Mouse (Mus musculus): ENCODE results near the gene Pak1. TPM values are rescaled to one million over a fixed set of nuclear protein-coding genes. Genes with fewer than 3 reads are reported as not detected.

Gene Pak1
- polyA plus RNA-seq, 1 experiment from 2014 or later, result 152 TPM

DNA sequence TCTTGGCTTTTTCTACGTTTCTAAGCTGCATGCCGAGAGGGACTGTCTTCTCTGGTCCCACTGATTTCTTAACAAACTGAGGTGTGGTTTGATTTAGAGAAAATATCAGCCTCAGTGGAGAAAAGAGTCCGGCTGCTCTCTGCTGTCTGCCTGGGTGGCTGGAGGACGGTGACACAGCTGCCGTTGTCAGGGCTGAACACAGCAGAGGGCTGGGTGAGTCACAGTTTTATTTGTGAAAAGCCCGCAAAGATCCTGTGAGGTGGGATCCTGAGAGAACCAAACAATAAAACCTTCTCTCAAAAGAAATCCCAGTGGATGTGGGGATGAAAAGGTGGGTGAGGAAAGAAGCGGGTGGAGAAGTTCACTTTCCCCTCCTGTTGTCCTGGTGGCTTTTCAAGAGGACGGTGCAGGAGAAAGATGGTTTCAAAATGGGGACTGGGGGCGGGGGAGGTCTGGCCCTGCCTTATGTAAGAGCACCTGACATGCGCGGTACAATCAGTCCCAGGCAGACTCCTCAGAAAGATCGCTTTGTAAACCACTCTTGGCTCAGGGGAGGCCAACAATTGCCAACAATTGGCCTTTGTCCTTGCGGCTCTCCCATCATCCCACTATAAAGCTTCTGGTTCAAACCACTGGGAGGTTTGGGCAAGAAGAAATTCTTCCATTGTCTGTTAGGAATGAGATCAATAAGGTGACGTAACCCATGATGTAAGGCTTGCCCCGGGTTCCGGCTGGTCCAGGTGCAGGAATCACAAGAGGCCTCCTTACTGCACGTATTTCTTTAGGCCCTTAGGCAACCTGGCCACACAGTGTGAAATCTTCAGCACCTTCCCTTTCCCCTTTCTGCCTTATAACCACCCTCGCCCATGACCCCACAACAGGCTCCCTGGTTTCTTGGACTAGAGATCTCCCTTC lies 31.1 kb upstream of the Pak1 start:
- H3K9me3 ChIP-seq (ENCODE audit: control insufficient read depth, low read length), result no peaks in the 10 kb centered on the region
- H3K4me3 ChIP-seq (replicated peaks; ENCODE audit: low read length), result no peak overlapping the region
- 27% methylated on average over 18 of the region's 18 CpGs for WGBS
- DNase-seq (ENCODE audit: low spot score) (peak; percentile 61), ATAC-seq (ENCODE audit: low FRiP score) (peak; percentile 91)
- H3K27me3 ChIP-seq (ENCODE audit: control insufficient read depth, insufficient read depth, low read length), result no peaks in the 10 kb centered on the region
- peak overlapping the region; percentile 54 for H3K9ac ChIP-seq
- peaks cover 11% of the 10 kb centered on the region; the same call in 1 of the 2 replicates for H3K4me1 ChIP-seq (replicated peaks; ENCODE audit: control insufficient read depth, insufficient read depth, low read length)
- H3K27ac ChIP-seq, result peak overlapping the region; percentile 69
- peak overlapping the region; percentile 43 for H3K4me2 ChIP-seq (replicated peaks)
- no peaks in the 10 kb centered on the region for H3K36me3 ChIP-seq (replicated peaks; ENCODE audit: control insufficient read depth, insufficient read depth)

DNA sequence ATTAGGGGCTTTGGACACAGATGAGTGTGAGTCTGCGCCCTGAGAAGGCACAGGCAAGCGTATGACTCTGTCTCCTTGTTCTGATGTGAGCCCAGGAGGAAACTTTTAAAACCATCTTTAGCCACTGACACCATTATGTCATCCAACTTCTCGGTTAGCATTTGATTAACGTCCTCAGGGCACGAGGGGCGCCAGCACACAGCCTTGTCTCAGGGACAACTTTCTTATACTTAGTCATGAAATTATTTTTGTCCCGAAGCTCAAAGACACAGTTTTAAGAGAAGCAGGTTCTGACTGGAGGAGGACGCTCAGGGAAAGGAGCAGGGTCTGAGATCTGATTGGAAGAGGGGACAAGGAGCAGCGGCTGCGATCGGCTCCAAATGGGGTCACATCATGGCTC lies 23.8 kb upstream of the Pak1 start:
- no peak overlapping the region for H3K4me2 ChIP-seq (replicated peaks)
- 86% methylated on average over 11 of the region's 11 CpGs for WGBS
- no peak overlapping the region for H3K9ac ChIP-seq
- no peaks in the 10 kb centered on the region for H3K9me3 ChIP-seq (ENCODE audit: control insufficient read depth, low read length)
- H3K4me3 ChIP-seq (replicated peaks; ENCODE audit: low read length), result no peak overlapping the region
- H3K27me3 ChIP-seq (ENCODE audit: control insufficient read depth, insufficient read depth, low read length), result no peaks in the 10 kb centered on the region
- no peaks in the 10 kb centered on the region for H3K36me3 ChIP-seq (replicated peaks; ENCODE audit: control insufficient read depth, insufficient read depth)
- no peaks in the 10 kb centered on the region for H3K4me1 ChIP-seq (replicated peaks; ENCODE audit: control insufficient read depth, insufficient read depth, low read length)
- DNase-seq (ENCODE audit: low spot score), result no peak
- ATAC-seq (ENCODE audit: low FRiP score), result no peak
- no peak overlapping the region for H3K27ac ChIP-seq

DNA sequence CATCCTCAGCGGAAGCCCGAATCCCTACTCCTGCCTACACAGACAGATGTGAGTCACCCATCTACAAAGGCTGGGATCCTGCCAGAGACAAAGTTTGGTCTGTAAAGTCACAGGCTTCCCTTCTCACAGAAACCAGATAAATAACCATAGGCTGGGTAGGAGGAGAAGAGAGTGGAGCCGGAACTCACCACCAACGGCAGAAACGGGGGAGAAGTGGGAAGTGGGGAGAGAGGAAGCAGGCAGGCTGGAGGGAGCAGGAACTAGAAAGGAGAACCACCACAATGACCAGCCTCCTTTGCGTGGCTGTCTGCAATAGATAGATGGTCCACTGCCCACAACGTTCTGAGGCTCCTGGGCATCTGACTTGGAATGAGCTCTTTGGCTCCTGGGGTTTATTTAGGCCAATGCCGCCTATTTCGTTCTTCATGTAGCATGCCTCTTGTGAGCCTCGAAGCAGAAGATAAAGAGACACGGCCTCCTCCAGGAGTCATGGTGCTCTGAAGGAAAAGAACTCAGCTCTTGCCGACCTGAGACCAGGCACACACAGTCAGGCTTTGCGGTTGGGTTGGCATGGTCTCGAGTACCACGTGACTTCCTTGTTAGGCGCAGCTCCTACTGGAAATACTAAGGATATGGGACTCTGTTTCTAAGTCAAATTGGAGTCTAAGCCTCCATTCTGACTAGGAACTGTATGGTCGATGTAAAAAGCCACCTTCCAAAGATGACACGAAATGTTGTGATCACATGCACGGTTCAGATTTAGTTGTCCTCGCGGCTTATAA lies 23.0 kb upstream of the Pak1 start:
- H3K9me3 ChIP-seq (ENCODE audit: control insufficient read depth, low read length), result no peaks in the 10 kb centered on the region
- no peaks in the 10 kb centered on the region for H3K36me3 ChIP-seq (replicated peaks; ENCODE audit: control insufficient read depth, insufficient read depth)
- no peak overlapping the region for H3K4me3 ChIP-seq (replicated peaks; ENCODE audit: low read length)
- H3K27me3 ChIP-seq (ENCODE audit: control insufficient read depth, insufficient read depth, low read length), result no peaks in the 10 kb centered on the region
- no peaks in the 10 kb centered on the region for H3K4me1 ChIP-seq (replicated peaks; ENCODE audit: control insufficient read depth, insufficient read depth, low read length)
- ATAC-seq (ENCODE audit: low FRiP score), result no peak
- no peak overlapping the region for H3K4me2 ChIP-seq (replicated peaks)
- H3K9ac ChIP-seq, result no peak overlapping the region
- WGBS, result 93% methylated on average over 21 of the region's 21 CpGs
- no peak overlapping the region for H3K27ac ChIP-seq
- no peak for DNase-seq (ENCODE audit: low spot score)

DNA sequence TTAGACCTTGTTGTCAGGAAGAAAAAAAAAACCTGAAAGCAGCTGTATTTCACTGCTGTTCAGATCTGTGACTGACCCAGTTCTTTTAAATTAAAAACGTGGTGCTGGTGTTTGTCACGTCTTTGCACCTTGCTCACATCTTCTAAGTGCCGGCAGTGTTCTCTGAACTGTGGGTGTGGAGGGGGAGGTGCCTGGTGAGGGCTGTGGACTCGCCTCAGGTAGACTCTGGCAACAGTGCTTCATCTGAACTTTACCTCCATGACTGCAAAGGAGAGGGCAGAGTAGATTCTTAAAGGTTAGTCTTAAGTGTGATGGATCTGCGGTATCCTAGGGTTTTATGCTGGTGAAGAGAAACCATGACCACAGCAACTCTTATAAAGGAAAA lies 22.4 kb upstream of the Pak1 start:
- H3K4me2 ChIP-seq (replicated peaks), result no peak overlapping the region
- DNase-seq (ENCODE audit: low spot score), result no peak
- H3K36me3 ChIP-seq (replicated peaks; ENCODE audit: control insufficient read depth, insufficient read depth), result no peaks in the 10 kb centered on the region
- ATAC-seq (ENCODE audit: low FRiP score), result no peak
- H3K9ac ChIP-seq, result no peak overlapping the region
- no peak overlapping the region for H3K4me3 ChIP-seq (replicated peaks; ENCODE audit: low read length)
- no peaks in the 10 kb centered on the region for H3K9me3 ChIP-seq (ENCODE audit: control insufficient read depth, low read length)
- no peak overlapping the region for H3K27ac ChIP-seq
- no peaks in the 10 kb centered on the region for H3K27me3 ChIP-seq (ENCODE audit: control insufficient read depth, insufficient read depth, low read length)
- WGBS, result 81% methylated on average over 5 of the region's 5 CpGs
- no peaks in the 10 kb centered on the region for H3K4me1 ChIP-seq (replicated peaks; ENCODE audit: control insufficient read depth, insufficient read depth, low read length)

DNA sequence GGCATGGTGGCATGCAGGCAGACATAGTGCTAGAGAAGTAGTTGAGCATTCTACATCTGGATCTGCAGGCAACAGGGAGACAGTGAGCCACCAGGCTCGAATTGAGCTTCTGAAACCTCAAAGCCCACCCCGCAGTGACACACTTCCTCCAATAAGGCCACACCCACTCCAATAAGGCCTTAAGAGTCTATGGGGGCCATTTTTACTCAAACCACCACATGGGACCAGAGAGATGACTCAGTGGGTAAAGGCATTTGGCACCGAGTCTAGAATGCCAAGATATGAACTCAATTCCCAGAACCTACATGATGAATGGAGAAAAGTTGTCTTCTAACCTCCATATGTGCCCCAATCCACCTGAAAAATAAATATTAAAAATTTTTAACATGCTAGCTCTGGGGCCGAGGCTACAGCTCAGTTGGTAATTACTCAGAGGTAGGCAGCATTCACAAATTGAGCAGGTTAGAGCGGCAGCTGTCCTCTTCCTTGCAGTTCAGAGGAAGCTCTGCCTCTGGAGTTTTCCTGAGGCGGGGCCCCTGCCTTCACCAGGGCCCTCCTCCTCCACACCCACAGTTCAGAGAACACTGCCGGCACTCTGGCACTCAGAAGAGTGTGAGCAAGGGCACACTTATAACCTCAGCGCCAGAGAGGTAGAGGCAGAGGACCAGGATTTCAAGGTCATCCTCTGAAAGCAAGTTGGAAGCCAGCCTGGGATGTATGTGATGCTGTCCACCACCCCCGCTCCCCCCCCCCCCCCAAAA lies 21.8 kb upstream of the Pak1 start:
- DNase-seq (ENCODE audit: low spot score) (no peak), ATAC-seq (ENCODE audit: low FRiP score) (no peak)
- WGBS, result 79% methylated on average over 9 of the region's 9 CpGs
- Histone ChIP-seq H3K4me1 (replicated peaks; ENCODE audit: control insufficient read depth, insufficient read depth, low read length) (no peaks in the 10 kb centered on the region), H3K36me3 (replicated peaks; ENCODE audit: control insufficient read depth, insufficient read depth) (no peaks in the 10 kb centered on the region), H3K27ac (no peak overlapping the region), H3K27me3 (ENCODE audit: control insufficient read depth, insufficient read depth, low read length) (no peaks in the 10 kb centered on the region), H3K4me2 (replicated peaks) (no peak overlapping the region), H3K4me3 (replicated peaks; ENCODE audit: low read length) (no peak overlapping the region), H3K9ac (no peak overlapping the region), H3K9me3 (ENCODE audit: control insufficient read depth, low read length) (no peaks in the 10 kb centered on the region)

DNA sequence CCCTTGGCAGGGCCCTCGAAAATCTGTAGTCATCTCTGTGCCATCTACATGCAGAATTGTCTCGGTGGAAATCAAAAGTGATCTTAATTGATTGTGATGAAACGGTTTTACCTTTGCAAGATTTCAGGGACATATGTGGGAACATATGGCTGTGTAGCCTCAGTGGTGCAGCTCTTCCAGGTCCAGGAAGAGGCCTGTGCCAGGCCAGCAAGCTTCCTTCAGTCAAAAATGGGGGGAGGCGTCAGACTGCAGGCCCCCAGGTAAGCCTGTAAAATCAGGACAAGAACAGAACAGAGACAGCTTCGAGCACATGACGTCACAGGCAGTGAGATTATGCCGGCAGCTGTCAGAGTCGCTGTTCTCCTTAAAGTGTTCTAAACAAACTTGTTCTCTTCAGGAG lies 20.5 kb upstream of the Pak1 start:
- 82% methylated on average over 8 of the region's 8 CpGs for WGBS
- ATAC-seq (ENCODE audit: low FRiP score) (no peak), DNase-seq (ENCODE audit: low spot score) (no peak)
- Histone ChIP-seq H3K4me1 (replicated peaks; ENCODE audit: control insufficient read depth, insufficient read depth, low read length) (no peaks in the 10 kb centered on the region), H3K36me3 (replicated peaks; ENCODE audit: control insufficient read depth, insufficient read depth) (no peaks in the 10 kb centered on the region), H3K27ac (no peak overlapping the region), H3K4me3 (replicated peaks; ENCODE audit: low read length) (no peak overlapping the region), H3K9ac (no peak overlapping the region), H3K27me3 (ENCODE audit: control insufficient read depth, insufficient read depth, low read length) (no peaks in the 10 kb centered on the region), H3K9me3 (ENCODE audit: control insufficient read depth, low read length) (no peaks in the 10 kb centered on the region), H3K4me2 (replicated peaks) (no peak overlapping the region)

DNA sequence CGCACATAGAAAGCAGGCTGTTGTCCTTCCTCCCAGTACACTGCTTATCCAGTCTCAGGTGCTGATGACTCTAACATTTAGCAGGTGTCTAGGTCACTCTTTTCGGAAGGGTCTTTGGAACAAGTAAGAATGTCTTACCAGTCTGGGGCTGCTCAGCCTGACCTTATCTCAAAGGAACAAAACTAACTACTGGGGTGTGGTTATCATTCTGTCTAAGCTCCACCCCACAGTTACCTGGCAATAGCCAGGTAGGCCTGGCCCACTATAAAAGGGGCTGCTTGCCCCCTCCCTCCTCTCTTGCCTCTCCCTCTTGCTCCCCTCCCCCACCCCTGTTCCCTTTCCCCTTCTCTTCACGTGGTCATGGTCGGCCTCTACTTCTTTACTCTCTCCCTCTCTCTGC lies 19.3 kb upstream of the Pak1 start:
- no peak for ATAC-seq (ENCODE audit: low FRiP score)

DNA sequence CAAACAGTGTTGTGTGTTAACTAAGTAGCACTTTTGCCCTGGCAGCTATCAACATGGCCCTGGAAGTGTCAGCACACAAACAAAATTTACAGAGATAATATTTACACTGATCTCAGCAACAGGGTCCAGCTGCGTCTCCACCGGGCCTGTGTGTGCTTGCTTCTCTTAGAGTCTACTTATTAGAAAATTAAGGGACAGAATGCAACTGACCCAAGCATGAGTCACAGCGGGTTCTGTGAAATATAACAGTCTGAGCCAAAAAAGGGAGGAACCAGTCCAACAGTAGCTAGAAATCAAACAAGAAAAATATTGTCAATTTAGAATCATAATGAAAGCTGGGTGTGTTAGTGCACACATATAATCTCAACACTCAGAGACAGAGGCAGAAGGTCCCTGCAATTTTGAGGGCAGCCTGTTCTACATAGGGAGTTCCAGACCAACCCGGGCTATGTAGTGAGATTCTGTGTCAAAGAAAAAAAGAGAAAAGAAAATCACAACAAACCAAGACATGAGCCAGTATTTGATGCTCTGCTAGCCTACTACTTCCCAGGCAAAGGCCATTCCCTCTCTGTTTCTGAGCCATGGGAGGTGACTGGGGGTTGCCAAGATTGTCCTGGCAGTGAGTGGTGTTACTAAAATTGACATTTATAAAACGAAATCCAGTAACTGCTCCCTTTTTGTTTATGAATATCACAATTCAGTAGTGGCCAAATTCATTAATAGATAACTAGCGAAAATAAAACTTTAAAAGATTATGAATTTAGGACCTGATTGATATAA lies 17.3 kb upstream of the Pak1 start:
- 87% methylated on average over 6 of the region's 6 CpGs for WGBS
- no peaks in the 10 kb centered on the region for H3K36me3 ChIP-seq (replicated peaks; ENCODE audit: control insufficient read depth, insufficient read depth)
- no peaks in the 10 kb centered on the region for H3K9me3 ChIP-seq (ENCODE audit: control insufficient read depth, low read length)
- no peaks in the 10 kb centered on the region for H3K27me3 ChIP-seq (ENCODE audit: control insufficient read depth, insufficient read depth, low read length)
- no peak overlapping the region for H3K27ac ChIP-seq
- no peak overlapping the region for H3K9ac ChIP-seq
- DNase-seq (ENCODE audit: low spot score) (no peak), ATAC-seq (ENCODE audit: low FRiP score) (no peak)
- no peak overlapping the region for H3K4me3 ChIP-seq (replicated peaks; ENCODE audit: low read length)
- H3K4me1 ChIP-seq (replicated peaks; ENCODE audit: control insufficient read depth, insufficient read depth, low read length), result no peaks in the 10 kb centered on the region
- no peak overlapping the region for H3K4me2 ChIP-seq (replicated peaks)

More for the DNA sequence above, 19.3 kb upstream of the Pak1 start:
- Histone ChIP-seq H3K36me3 (replicated peaks; ENCODE audit: control insufficient read depth, insufficient read depth) (no peaks in the 10 kb centered on the region), H3K9me3 (ENCODE audit: control insufficient read depth, low read length) (no peaks in the 10 kb centered on the region), H3K27ac (no peak overlapping the region), H3K27me3 (ENCODE audit: control insufficient read depth, insufficient read depth, low read length) (no peaks in the 10 kb centered on the region), H3K4me3 (replicated peaks; ENCODE audit: low read length) (no peak overlapping the region), H3K4me2 (replicated peaks) (no peak overlapping the region), H3K4me1 (replicated peaks; ENCODE audit: control insufficient read depth, insufficient read depth, low read length) (no peaks in the 10 kb centered on the region), H3K9ac (no peak overlapping the region)
- 76% methylated on average over 4 of the region's 4 CpGs for WGBS
- DNase-seq (ENCODE audit: low spot score), result no peak

Measured in hindbrain, embryonic 14.5 days (tissue).